Mouse (Mus musculus) urinary bladder, adult 2 months (tissue): Measurements from ENCODE around the gene Rab5c. TPM values are rescaled to one million over a fixed set of nuclear protein-coding genes. Genes with fewer than 3 reads are reported as not detected.
A peak's percentile ranks its signal among the peaks of the same experiment; 100 is the strongest.

Experiments
- DNase-seq: peaks from one replicate; pipeline ENCODE4 v3.0.0; 2022; ENCODE audit warnings: low spot score
- polyA plus RNA-seq: library from polyadenylated mRNA; depleted of rRNA; stranded (reverse); fragments of >200 nt; gene quantifications from 2 replicates; pipeline ENCODE4 v1.2.3, GENCODE M21; 2012; rRNA removed

Gene Rab5c
- 148 and 160 TPM in 2 replicates for polyA plus RNA-seq

DNA sequence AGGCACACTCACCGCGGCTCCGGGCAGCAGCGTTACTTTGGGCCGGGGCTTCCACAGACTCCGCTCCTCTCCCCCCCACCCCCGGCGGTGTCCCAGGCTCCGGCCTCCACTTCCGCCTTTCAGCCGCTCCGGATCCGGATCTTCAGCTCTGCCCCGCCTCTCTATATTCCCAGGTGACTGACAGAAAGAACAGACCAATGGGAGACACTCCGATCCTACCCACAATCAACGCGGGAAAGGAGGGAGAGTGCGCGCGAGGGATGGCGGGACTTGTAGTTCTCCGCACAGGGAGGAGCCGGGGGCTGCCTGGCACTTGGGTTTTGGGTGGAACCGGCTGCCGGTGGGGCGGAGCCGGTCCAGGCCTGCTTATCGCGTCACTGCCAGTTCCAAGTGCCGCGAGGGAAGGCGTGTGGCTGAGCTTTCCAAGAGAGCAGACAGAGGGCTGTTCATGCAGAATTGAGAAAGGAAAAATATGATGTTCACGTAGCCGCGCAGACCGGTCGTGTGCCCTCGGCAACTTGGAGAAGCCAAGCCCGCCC lies at the start of gene Rab5c:
TSS of gene Rab5c (minus strand) at position 150 of the 539 bp plus-strand sequence.
- peak; percentile 88 for DNase-seq

- DNase-seq: no peak
Measured at GRCm38 (mm10) chr11:100785774-100786173, 47.8 kb upstream of the Rab5c start.

- no peak for DNase-seq
Measured at GRCm38 (mm10) chr11:100784286-100784685, 46.3 kb upstream of the Rab5c start.

DNA sequence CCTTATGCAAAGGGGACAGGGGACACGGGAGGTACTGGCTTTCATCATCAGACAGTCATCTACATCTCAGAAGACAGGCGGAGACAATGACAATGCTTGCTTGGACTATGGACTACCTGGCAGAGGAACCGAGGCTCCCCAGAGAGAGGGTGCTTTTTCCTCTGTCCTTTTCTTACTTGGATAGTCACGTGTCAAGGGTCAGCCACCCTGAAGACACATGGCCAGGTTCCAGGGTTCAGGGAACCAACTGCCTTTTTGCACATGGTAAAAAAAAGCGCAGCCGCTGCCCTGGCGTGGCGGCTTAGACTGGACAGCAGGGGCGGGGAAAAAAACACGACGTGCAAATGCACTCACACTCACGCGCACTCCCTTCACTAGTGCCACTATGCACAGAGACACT lies 44.6 kb upstream of the Rab5c start:
- no peak for DNase-seq

GRCm38 (mm10) chr11:100781763-100782475 lies 43.9 kb upstream of the Rab5c start:
- no peak for DNase-seq

GRCm38 (mm10) chr11:100780247-100780646 lies 42.2 kb upstream of the Rab5c start:
- DNase-seq: no peak

DNA sequence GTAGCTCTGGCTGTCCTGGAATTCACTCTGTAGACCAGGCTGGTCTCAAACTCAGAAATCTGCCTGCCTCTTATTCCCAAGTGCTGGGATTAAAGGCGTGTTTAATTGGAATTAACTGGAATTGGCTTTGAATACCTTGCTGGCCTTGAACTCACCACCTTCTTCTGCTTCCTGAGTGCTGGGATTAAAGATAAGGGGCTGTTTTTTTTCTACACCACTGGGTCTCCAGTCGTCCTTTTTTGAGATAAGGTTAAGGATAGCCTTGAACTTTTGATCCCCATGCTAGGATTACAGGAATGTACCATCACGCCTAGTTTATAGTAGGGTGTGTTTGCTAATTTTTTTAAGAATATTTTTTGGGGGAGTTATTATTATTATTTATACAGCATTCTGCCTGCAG lies 40.1 kb upstream of the Rab5c start:
- no peak for DNase-seq

- DNase-seq: no peak
Measured at GRCm38 (mm10) chr11:100775921-100776320, 37.9 kb upstream of the Rab5c start.

- no peak for DNase-seq
Measured at GRCm38 (mm10) chr11:100774261-100774660, 36.2 kb upstream of the Rab5c start.

DNA sequence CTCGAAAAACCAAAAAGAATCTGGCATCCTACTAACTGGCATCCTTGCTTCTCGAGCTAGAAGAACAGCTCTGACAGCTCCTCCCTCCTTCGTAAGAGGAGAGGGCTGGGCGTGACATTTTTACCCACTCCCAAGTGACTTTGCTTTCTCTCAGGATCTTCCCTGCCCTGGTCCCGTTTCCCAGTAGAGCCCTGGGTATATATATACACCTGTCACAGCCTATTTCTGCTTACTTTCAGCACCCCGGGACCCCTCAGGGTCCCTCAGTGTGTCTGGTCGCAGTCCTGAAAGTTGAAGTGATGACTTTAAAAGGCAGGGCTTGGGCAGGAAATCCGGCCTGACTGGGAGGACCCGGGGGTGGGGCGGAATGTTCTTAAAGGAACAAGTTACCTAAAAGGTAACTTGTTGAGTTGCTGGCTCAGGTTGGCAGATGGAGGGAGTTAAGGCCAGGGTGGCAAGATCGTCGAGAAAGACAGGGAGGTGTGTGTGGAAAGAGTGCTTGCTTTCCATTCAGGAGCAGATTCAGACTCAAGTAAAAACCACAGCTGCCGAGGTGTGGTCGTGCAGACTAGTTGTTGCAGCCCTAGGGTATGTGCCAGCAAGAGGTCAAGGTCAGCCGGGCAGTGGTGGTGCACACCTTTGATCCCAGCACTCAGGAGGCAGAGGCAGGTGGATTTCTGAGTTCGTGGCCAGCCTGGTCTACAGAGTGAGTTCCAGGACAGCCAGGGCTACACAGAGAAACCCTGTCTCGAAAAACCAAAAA lies 32.8 kb upstream of the Rab5c start, which contains the start of gene Ghdc:
TSS of gene Ghdc (minus strand) at position 312 of the 763 bp plus-strand sequence.
- peak; percentile 54 for DNase-seq

GRCm38 (mm10) chr11:100769980-100770379 lies 32.0 kb upstream of the Rab5c start:
- DNase-seq: no peak

GRCm38 (mm10) chr11:100767871-100768270 lies 29.9 kb upstream of the Rab5c start:
- no peak for DNase-seq

- no peak for DNase-seq
Measured at GRCm38 (mm10) chr11:100766726-100767125, 28.7 kb upstream of the Rab5c start.

DNA sequence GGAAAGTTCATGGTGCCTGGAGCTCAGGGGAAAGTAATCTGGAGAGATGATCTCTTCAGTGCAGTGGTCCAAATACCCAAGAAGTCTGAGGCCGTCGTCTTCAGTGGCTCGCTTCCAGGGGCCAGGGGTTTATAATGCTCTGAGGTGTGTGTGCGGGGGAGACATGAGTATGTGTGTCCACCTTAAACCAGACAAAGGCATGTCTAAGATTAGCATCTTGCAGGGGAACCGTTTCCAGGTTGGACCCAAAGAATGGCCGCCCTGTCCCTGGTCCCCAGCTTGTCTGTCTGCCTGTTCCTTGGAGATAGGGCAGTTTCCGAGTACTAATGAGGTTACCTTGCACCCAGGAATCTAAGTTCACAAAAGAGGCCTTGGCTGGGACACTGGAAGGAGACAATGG lies 24.8 kb upstream of the Rab5c start, which contains the start of gene Hcrt:
TSS of gene Hcrt (minus strand) at position 101 of the 400 bp plus-strand sequence.
- DNase-seq: no peak

DNA sequence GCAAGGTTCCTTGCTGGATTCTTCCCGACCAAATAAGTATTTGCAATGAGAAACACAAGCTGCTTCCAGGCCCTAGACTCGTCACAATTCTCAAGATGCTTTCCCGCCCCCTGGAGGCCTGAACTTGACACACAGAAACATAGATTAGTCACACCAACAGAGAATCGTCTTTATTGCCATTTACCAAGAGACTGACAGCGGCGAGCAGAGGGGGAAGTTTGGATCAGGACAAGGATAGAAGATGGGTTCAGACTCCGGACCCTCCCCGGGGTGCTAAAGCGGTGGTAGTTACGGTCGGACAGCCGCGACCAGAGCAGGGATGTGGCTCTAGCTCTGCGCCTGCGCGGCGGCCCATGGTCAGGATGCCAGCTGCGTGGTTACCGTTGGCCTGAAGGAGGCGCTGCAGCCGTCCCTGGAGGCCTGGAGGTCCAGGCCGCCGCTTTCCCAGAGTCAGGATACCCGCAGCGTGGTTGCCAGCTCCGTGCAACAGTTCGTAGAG lies 23.6 kb upstream of the Rab5c start:
- DNase-seq: peak; percentile 71

GRCm38 (mm10) chr11:100759611-100760233 lies 21.7 kb upstream of the Rab5c start, which contains the start of gene Kcnh4:
Gene Kcnh4, minus strand, starts transcription at chr11:100759942.
- DNase-seq: no peak

GRCm38 (mm10) chr11:100758707-100759610 lies 20.9 kb upstream of the Rab5c start:
- DNase-seq: no peak

- no peak for DNase-seq
Measured at GRCm38 (mm10) chr11:100757566-100757965, 19.6 kb upstream of the Rab5c start.

GRCm38 (mm10) chr11:100756476-100756875 lies 18.5 kb upstream of the Rab5c start:
- DNase-seq: no peak

DNA sequence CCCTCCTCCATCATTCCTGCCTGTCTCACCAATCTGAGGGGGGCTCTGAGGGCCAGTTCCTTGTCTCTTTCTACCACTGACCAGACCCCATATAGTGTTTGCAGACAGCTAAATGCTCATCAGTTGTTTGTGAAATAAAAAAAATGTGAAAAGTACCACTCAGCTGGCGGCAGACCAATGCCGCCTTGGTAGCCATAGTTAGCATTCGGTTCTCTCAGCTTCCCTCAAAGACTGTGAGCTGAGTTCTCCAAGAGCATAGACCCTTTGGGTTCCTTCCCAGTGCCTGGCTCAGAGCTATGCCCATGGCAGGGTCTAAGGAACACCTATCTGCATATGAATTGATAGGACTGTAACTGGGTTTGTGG lies 16.7 kb upstream of the Rab5c start:
- DNase-seq: no peak
